Mouse (Mus musculus) cerebellum, adult 2 months (tissue): ENCODE results near the gene Defb30.

Experiments used
- CTCF ChIP-seq: fragments of 200-500 bp; IDR thresholded peaks from 2 replicates; pipeline ENCODE4 v1.5.1; 2011; ENCODE audit warnings: low read depth, mild to moderate bottlenecking, control low read depth, low read length, moderate library complexity, borderline replicate concordance; ENCODE audit not compliant: insufficient read depth
- POLR2A ChIP-seq: fragments of 200-500 bp; IDR thresholded peaks from 2 replicates; pipeline ENCODE4 v1.6.1; 2011; ENCODE audit warnings: low read length, control low read depth, borderline replicate concordance; ENCODE audit not compliant: insufficient read depth

DNA sequence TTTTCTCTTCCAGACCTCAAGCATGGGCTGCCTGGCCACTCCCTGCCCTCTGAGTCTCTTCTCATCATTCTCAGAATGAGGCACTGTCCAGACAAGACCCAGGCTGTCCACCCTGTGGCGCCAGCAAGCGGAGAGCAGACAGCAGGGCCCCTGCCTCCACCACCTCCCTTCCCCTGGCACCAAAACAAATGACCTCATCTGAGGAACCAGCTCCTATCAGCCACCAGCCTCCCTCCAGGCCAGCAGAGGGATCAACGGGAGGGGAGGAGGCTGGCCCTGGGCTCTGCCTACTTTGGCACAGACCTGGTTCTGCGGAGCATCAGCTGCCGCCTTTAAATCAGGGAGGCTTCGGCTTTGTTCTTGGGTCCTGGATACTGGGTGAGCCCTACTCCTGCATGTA, 5.0 kb upstream of the Defb30 start:
- peak; percentile 17; the same call in 1 of the 2 replicates for TF ChIP-seq POLR2A
- TF ChIP-seq CTCF, result peak; percentile 33; the same call in 1 of the 2 replicates
